Mouse (Mus musculus): ENCODE measurements around the gene Ambn. TPM values are rescaled to one million over a fixed set of nuclear protein-coding genes. Genes with fewer than 3 reads are reported as not detected.

Ambn gene
- polyA plus RNA-seq, 1 experiment from 2014 or later: not detected

DNA sequence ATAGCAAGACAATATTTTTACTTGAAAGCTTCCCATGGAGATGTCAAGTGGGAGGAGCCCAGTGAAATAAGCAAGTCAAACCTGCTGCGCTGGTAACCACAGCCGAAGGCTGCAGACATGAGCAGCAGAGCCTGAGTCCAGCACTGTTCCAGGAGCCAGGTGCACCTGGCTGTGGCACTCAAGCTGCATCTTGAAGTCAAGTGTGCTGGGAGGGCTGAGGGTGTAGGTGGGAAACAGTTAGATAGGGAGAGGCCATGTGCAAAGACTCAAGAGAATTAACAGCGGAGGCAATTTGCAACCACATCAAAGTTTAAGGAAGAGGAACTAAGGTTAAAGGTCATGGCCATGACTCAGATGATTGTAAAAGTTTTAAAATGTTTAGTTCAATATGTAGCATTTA, 44.0 kb downstream of the Ambn start:
- Histone ChIP-seq H3K4me3 (ENCODE audit: low read depth, low read length) (no peak overlapping the region), H3K36me3 (ENCODE audit: control insufficient read depth, insufficient read depth, low read length) (no peaks in the 10 kb centered on the region), H3K4me2 (ENCODE audit: low read depth, low read length) (no peak overlapping the region), H3K27me3 (ENCODE audit: control insufficient read depth, insufficient read depth, low read length) (no peaks in the 10 kb centered on the region), H3K4me1 (ENCODE audit: control insufficient read depth, insufficient read depth, low read length) (no peaks in the 10 kb centered on the region), H3K27ac (ENCODE audit: low read depth, low read length) (no peak overlapping the region), H3K9me3 (ENCODE audit: control insufficient read depth, low read length) (no peaks in the 10 kb centered on the region), H3K9ac (replicated peaks; ENCODE audit: low read depth, low read length) (no peak overlapping the region)
- ATAC-seq (ENCODE audit: low read depth): no peak
- 88% methylated on average over 3 of the region's 3 CpGs for WGBS

DNA sequence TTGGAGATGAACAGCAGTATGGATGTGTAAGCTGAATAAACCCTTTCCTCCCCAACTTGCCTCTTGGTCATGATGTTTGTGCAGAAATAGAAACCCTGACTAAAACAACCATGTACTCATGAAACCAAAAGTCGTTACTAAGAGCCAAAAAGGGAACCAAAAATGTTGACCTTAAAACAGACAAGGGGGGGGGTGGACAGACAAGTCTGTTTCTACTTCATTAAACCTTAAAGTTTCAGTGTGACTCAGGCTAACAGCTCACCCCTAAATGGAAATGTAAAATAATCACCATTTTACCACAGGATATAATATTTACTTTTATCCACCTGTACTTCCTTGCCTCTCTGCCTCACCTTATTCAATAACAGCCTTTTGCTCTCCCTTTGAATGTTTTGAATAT, 52.8 kb downstream of the Ambn start:
- WGBS: 79% methylated on average over 1 of the region's 1 CpGs
- no peak for ATAC-seq (ENCODE audit: low read depth)

DNA sequence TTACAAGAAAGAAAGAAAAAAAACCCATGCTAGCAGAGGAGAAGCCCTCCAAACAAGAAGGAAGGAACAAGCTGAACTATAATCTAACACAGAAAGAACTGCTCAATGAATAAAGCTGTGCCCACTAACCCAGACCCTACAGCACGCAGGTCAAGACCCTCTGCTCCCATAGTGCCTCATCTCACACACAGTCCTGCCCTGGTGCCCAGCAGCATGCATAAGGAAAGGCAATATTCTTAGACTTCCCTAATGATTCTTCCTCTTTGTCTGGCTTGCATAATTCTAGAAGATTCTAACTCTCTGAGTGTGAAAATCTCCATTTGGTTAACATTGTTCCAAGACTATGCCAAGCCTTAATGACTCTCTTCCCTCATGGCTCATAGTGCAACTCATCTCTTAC, 53.2 kb downstream of the Ambn start:
- H3K4me3 ChIP-seq (ENCODE audit: low read depth, low read length): no peak overlapping the region
- H3K9ac ChIP-seq (replicated peaks; ENCODE audit: low read depth, low read length): no peak overlapping the region
- H3K4me2 ChIP-seq (ENCODE audit: low read depth, low read length): no peak overlapping the region
- no peaks in the 10 kb centered on the region for H3K27me3 ChIP-seq (ENCODE audit: control insufficient read depth, insufficient read depth, low read length)
- H3K27ac ChIP-seq (ENCODE audit: low read depth, low read length): no peak overlapping the region
- WGBS: 96% methylated on average over 1 of the region's 1 CpGs
- H3K36me3 ChIP-seq (ENCODE audit: control insufficient read depth, insufficient read depth, low read length): no peaks in the 10 kb centered on the region
- H3K9me3 ChIP-seq (ENCODE audit: control insufficient read depth, low read length): no peaks in the 10 kb centered on the region
- ATAC-seq (ENCODE audit: low read depth): no peak
- H3K4me1 ChIP-seq (ENCODE audit: control insufficient read depth, insufficient read depth, low read length): no peaks in the 10 kb centered on the region

More for the DNA sequence above, 52.8 kb downstream of the Ambn start:
- H3K4me2 ChIP-seq (ENCODE audit: low read depth, low read length): no peak overlapping the region
- no peak overlapping the region for H3K27ac ChIP-seq (ENCODE audit: low read depth, low read length)
- no peak overlapping the region for H3K9ac ChIP-seq (replicated peaks; ENCODE audit: low read depth, low read length)
- H3K36me3 ChIP-seq (ENCODE audit: control insufficient read depth, insufficient read depth, low read length): no peaks in the 10 kb centered on the region
- no peaks in the 10 kb centered on the region for H3K27me3 ChIP-seq (ENCODE audit: control insufficient read depth, insufficient read depth, low read length)
- H3K4me3 ChIP-seq (ENCODE audit: low read depth, low read length): no peak overlapping the region
- H3K9me3 ChIP-seq (ENCODE audit: control insufficient read depth, low read length): no peaks in the 10 kb centered on the region
- H3K4me1 ChIP-seq (ENCODE audit: control insufficient read depth, insufficient read depth, low read length): no peaks in the 10 kb centered on the region

Other genes starting within 250 kb of the Ambn start
- not detected in 2 replicates for gene Gm7714, start 187.1 kb upstream of the Ambn start, polyA plus RNA-seq (2014; fragmentation: Nextera tagmentation; extraction: Ambion mirVana)
- not detected in 2 replicates for gene Prol1, start 138.7 kb upstream of the Ambn start, polyA plus RNA-seq (2014; fragmentation: Nextera tagmentation; extraction: Ambion mirVana)
- gene Amtn, start 79.9 kb upstream of the Ambn start, polyA plus RNA-seq (2014; fragmentation: Nextera tagmentation; extraction: Ambion mirVana): not detected in 2 replicates
- gene Enam, start 32.0 kb downstream of the Ambn start, polyA plus RNA-seq (2014; fragmentation: Nextera tagmentation; extraction: Ambion mirVana): not detected in 2 replicates
- gene Jchain, start 71.9 kb downstream of the Ambn start, polyA plus RNA-seq (2014; fragmentation: Nextera tagmentation; extraction: Ambion mirVana): 0.23 and 0.63 TPM in 2 replicates
- 43.5 and 47.2 TPM in 2 replicates for gene Utp3, start 98.5 kb downstream of the Ambn start, polyA plus RNA-seq (2014; fragmentation: Nextera tagmentation; extraction: Ambion mirVana)
- gene Rufy3, start 109.0 kb downstream of the Ambn start, polyA plus RNA-seq (2014; fragmentation: Nextera tagmentation; extraction: Ambion mirVana): 300 and 310 TPM in 2 replicates
- gene Grsf1, start 220.2 kb downstream of the Ambn start, polyA plus RNA-seq (2014; fragmentation: Nextera tagmentation; extraction: Ambion mirVana): 62.1 and 73.5 TPM in 2 replicates